Mouse (Mus musculus) adrenal gland, postnatal 14 days (tissue): ENCODE measurements around the gene Dolpp1. TPM values are rescaled to one million over a fixed set of nuclear protein-coding genes. Genes with fewer than 3 reads are reported as not detected.

Source experiments
- DNase-seq: peaks from one replicate; pipeline ENCODE4 v3.0.0; 2021; ENCODE audit warnings: mixed read lengths
- long read RNA-seq, 2 experiments: library from polyadenylated mRNA; stranded (forward); transcript quantifications; one replicate each; pipeline ENCODE4 v2.0.0; 2021
- total RNA-seq: library from RNA; stranded (reverse); gene quantifications from 2 replicates; pipeline ENCODE4 v1.2.3, GENCODE M21; 2021

The Dolpp1 gene
- 18.7 and 19.5 TPM in 2 replicates for total RNA-seq
- long read RNA-seq, experiment 1, transcript Dolpp1-201 (8 exons, 2,251 nt), result major isoform, 21 of 25 reads
- long read RNA-seq, experiment 1, partial matches to known transcripts, result 1 of 25 reads
- long read RNA-seq, experiment 1, other reads (novel, unspliced or antisense), result 3 of 25 reads
- long read RNA-seq, experiment 2, transcript Dolpp1-201 (8 exons, 2,251 nt), result major isoform, 15 of 22 reads
- long read RNA-seq, experiment 2, partial matches to known transcripts, result 2 of 22 reads
- long read RNA-seq, experiment 2, other reads (novel, unspliced or antisense), result 4 of 22 reads

GRCm38 (mm10) chr2:30392114-30392576 is at the start of gene Dolpp1:
Dolpp1 (plus strand) TSS chr2:30392254.
- peak; percentile 99 for DNase-seq

- DNase-seq, result no peak
These were observed 49.5 kb upstream of the Dolpp1 start for GRCm38 (mm10) chr2:30342544-30342943.

GRCm38 (mm10) chr2:30343601-30344137 is 48.4 kb upstream of the Dolpp1 start:
- DNase-seq, result peak; percentile 87

- no peak for DNase-seq
These were observed 45.9 kb upstream of the Dolpp1 start for GRCm38 (mm10) chr2:30345971-30346676.

GRCm38 (mm10) chr2:30349196-30349595 is 42.9 kb upstream of the Dolpp1 start:
- peak; percentile 74 for DNase-seq

GRCm38 (mm10) chr2:30351149-30351548 is 40.9 kb upstream of the Dolpp1 start:
- peak; percentile 67 for DNase-seq

- no peak for DNase-seq
These were observed 36.2 kb upstream of the Dolpp1 start for GRCm38 (mm10) chr2:30355861-30356260.

GRCm38 (mm10) chr2:30356266-30356665 is 35.8 kb upstream of the Dolpp1 start:
- peak; percentile 45 for DNase-seq

- no peak for DNase-seq
These were observed 35.1 kb upstream of the Dolpp1 start for GRCm38 (mm10) chr2:30356906-30357305.

GRCm38 (mm10) chr2:30357552-30358510 is 34.2 kb upstream of the Dolpp1 start:
- DNase-seq, result peak; percentile 39

GRCm38 (mm10) chr2:30358533-30359531 is 33.2 kb upstream of the Dolpp1 start, which contains the start of gene Sh3glb2:
Sh3glb2 (minus strand) TSS chr2:30359337.
- DNase-seq, result peak; percentile 94

- no peak for DNase-seq
These were observed 31.4 kb upstream of the Dolpp1 start for GRCm38 (mm10) chr2:30360626-30361025.

- DNase-seq, result no peak
These were observed 29.2 kb upstream of the Dolpp1 start for GRCm38 (mm10) chr2:30362865-30363264.

GRCm38 (mm10) chr2:30363773-30364650 is 28.0 kb upstream of the Dolpp1 start, which contains the start of gene Miga2:
Miga2 (plus strand) TSS chr2:30364233.
- peak; percentile 99 for DNase-seq

GRCm38 (mm10) chr2:30365281-30366069 is 26.6 kb upstream of the Dolpp1 start:
- DNase-seq, result peak; percentile 62

- peak; percentile 43 for DNase-seq
These were observed 25.9 kb upstream of the Dolpp1 start for GRCm38 (mm10) chr2:30366203-30366602.

GRCm38 (mm10) chr2:30371544-30371943 is 20.5 kb upstream of the Dolpp1 start:
- no peak for DNase-seq

- DNase-seq, result no peak
These were observed 19.3 kb upstream of the Dolpp1 start for GRCm38 (mm10) chr2:30372726-30373125.

- DNase-seq, result peak; percentile 65
These were observed 16.2 kb upstream of the Dolpp1 start for GRCm38 (mm10) chr2:30375893-30376292.
